ENCODE assay signal across 8 mouse cellular contexts in the genomic region with DNA sequence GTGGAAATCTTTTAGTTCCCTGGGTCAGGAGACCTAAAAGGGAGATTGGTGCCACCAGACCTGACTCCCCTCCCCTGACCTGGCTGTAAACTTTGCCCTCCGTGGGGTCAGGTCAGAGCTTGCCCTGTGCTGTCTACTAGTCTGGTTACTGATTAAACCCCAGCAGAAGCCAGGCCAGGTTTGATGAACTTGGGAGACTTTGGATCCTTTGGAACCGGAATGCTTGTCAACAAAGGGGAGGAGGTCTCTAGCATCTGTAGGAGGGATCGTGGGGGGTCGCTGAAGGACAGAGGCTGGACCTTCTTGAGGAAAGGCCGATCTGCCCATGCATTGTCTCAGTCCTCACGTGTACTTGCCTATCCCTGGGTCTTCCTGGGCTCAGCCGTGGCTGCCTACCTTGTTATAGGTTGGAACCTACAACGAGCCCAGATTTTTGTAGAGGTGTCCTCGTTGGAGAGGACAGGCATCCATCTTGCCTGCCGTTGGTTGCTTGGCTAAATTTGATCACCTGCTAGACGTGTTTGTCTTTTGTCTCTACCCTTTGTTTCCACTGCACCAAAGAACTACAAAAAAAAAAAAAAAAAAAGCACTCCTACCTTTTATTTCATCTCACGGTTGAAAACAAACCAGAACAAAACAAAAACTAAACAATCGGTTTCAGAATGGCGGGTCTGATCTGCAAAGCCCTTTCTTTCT. TPM values are rescaled to one million over a fixed set of nuclear protein-coding genes. Genes with fewer than 3 reads are reported as not detected.
A peak's percentile ranks its signal among the peaks of the same experiment; 100 is the strongest.
DNase-seq lines count a peak whose midpoint lies in the region; ATAC-seq and TF ChIP-seq lines count a peak whose summit lies in the region.

No protein-coding gene starts in this region.

- H3K4me2 ChIP-seq in hindbrain, embryonic 14.5 days (replicated peaks): peak overlapping the region; percentile 94
- H3K4me2 ChIP-seq in limb, embryonic 15.5 days: peak overlapping the region; percentile 15
- H3K4me2 ChIP-seq in stomach, embryonic 14.5 days (replicated peaks; ENCODE audit: low read depth, low read length): peak overlapping the region; percentile 68

- intact Hi-C loops in left cerebral cortex, adult 2 months (cut with DNase I): no loop called here

- no peak for ATAC-seq in hindbrain, embryonic 14.5 days (ENCODE audit: low FRiP score)
- no peak for ATAC-seq in limb, embryonic 15.5 days (ENCODE audit: insufficient number of reproducible peaks, low FRiP score, low TSS enrichment, low read depth)
- no peak for ATAC-seq in stomach, embryonic 14.5 days (ENCODE audit: insufficient number of reproducible peaks, insufficient read depth, low FRiP score, low read depth)

- H3K9ac ChIP-seq in hindbrain, embryonic 14.5 days: peak overlapping the region; percentile 99
- H3K9ac ChIP-seq in limb, embryonic 15.5 days: no peak overlapping the region
- H3K9ac ChIP-seq in stomach, embryonic 14.5 days (replicated peaks; ENCODE audit: low read depth, low read length): no peak overlapping the region; the same call in 1 of the 2 replicates

- 9% methylated on average over 14 of the region's 14 CpGs for WGBS in hindbrain, embryonic 14.5 days
- 46% methylated on average over 14 of the region's 14 CpGs for WGBS in limb, embryonic 15.5 days
- 32% methylated on average over 14 of the region's 14 CpGs for WGBS in stomach, embryonic 14.5 days

- no peaks in the 10 kb centered on the region for H3K9me3 ChIP-seq in hindbrain, embryonic 14.5 days (ENCODE audit: control insufficient read depth, low read length)
- H3K9me3 ChIP-seq in limb, embryonic 15.5 days: no peaks in the 10 kb centered on the region
- H3K9me3 ChIP-seq in stomach, embryonic 14.5 days (ENCODE audit: control insufficient read depth, low read depth, low read length): no peaks in the 10 kb centered on the region

- TF ChIP-seq CTCF in left cerebral cortex, adult 2 months (IDR thresholded peaks at IDR 0.05): no peak

- H3K36me3 ChIP-seq in hindbrain, embryonic 14.5 days (replicated peaks; ENCODE audit: control insufficient read depth, insufficient read depth): no peaks in the 10 kb centered on the region
- H3K36me3 ChIP-seq in limb, embryonic 15.5 days: no peaks in the 10 kb centered on the region
- no peaks in the 10 kb centered on the region for H3K36me3 ChIP-seq in stomach, embryonic 14.5 days (ENCODE audit: control insufficient read depth, insufficient read depth, low read length)

- H3K27me3 ChIP-seq in hindbrain, embryonic 14.5 days (ENCODE audit: control insufficient read depth, insufficient read depth, low read length): no peaks in the 10 kb centered on the region
- H3K27me3 ChIP-seq in limb, embryonic 15.5 days: no peaks in the 10 kb centered on the region
- H3K27me3 ChIP-seq in stomach, embryonic 14.5 days (ENCODE audit: control insufficient read depth, insufficient read depth, low read length): no peaks in the 10 kb centered on the region

- H3K4me3 ChIP-seq in left cerebral cortex, adult 2 months: peak overlapping the region; percentile 96
- H3K4me3 ChIP-seq in hindbrain, embryonic 14.5 days (replicated peaks; ENCODE audit: low read length): peak overlapping the region; percentile 99
- peak overlapping the region; percentile 92; the same call in 1 of the 2 replicates for H3K4me3 ChIP-seq in limb, embryonic 15.5 days
- peak overlapping the region; percentile 8; the same call in 1 of the 2 replicates for H3K4me3 ChIP-seq in stomach, embryonic 14.5 days (ENCODE audit: low read depth, low read length)

- peaks cover 48% of the 10 kb centered on the region for H3K4me1 ChIP-seq in hindbrain, embryonic 14.5 days (replicated peaks; ENCODE audit: control insufficient read depth, insufficient read depth, low read length)
- H3K4me1 ChIP-seq in limb, embryonic 15.5 days: peaks cover 47% of the 10 kb centered on the region
- H3K4me1 ChIP-seq in stomach, embryonic 14.5 days (ENCODE audit: control insufficient read depth, insufficient read depth, low read length): peaks cover 47% of the 10 kb centered on the region

- peak overlapping the region; percentile 32 for H3K27ac ChIP-seq in left cerebral cortex, adult 2 months
- peak overlapping the region; percentile 95 for H3K27ac ChIP-seq in hindbrain, embryonic 14.5 days
- no peak overlapping the region for H3K27ac ChIP-seq in limb, embryonic 15.5 days
- 0 out of 2 replicates have a peak overlapping the region, but pooled peaks have one; percentile 15 for H3K27ac ChIP-seq in stomach, embryonic 14.5 days (ENCODE audit: low read length)

- DNase-seq in left cerebral cortex, adult 2 months (ENCODE audit: extremely low spot score in 1 of 2, low spot score in 2 of 2): no peak
- no peak for DNase-seq in left cerebral cortex, adult 9 months (ENCODE audit: low spot score in 2 of 2)
- peak; percentile 32 for DNase-seq in hindbrain, embryonic 14.5 days (ENCODE audit: low spot score)
- DNase-seq in thymus, postnatal 36 days: no peak
- no peak for DNase-seq in frontal cortex, postnatal 25 days (ENCODE audit: low spot score in 2 of 2)
- DNase-seq in left cerebral cortex, adult 8-10 months (ENCODE audit: low spot score in 2 of 2): no peak

RNA-seq across cellular contexts. Expression of gene Cmip, which starts 3.5 kb away (rescaled TPM):
- total RNA-seq in left cerebral cortex, adult 2 months (2021): 100 to 1,000 TPM; 339 to 342 TPM
- 131 and 143 TPM in 2 replicates for polyA plus RNA-seq in hindbrain, embryonic 14.5 days (2014; fragmentation: Nextera tagmentation; extraction: Ambion mirVana)
- 18.8 and 20.7 TPM in 2 replicates for polyA plus RNA-seq in limb, embryonic 15.5 days (2015; fragmentation: Nextera tagmentation; extraction: Ambion mirVana)
- polyA plus RNA-seq in stomach, embryonic 14.5 days (2014; fragmentation: Nextera tagmentation; extraction: Ambion mirVana): 18.6 and 21.6 TPM in 2 replicates
- 100 to 1,000 TPM; 268 to 292 (median 275) TPM for total RNA-seq in left cerebral cortex, adult 8-10 months (2022)

Comparison
In these comparisons a context has a peak if more than half of its experiments do, and no peak if none do; other contexts are left out.
1. H3K4me3 ChIP-seq: peak in every context shown above with its lines; median percentile 99 in hindbrain, embryonic 14.5 days; 96 in left cerebral cortex, adult 2 months; 92 in limb, embryonic 15.5 days; 8 in stomach, embryonic 14.5 days.
2. H3K4me2 ChIP-seq: peak in every context shown above with its lines; median percentile 94 in hindbrain, embryonic 14.5 days; 68 in stomach, embryonic 14.5 days; 15 in limb, embryonic 15.5 days.